Mouse (Mus musculus): ENCODE measurements at regions not wholly inside any gene's neighbourhood (a gene's known extent, or its start where the extent isn't known, plus 50 kb on each side); places are given as distances from the start of the nearest gene placed in this dataset.
A peak's percentile ranks its signal among the peaks of the same experiment; 100 is the strongest.

DNA sequence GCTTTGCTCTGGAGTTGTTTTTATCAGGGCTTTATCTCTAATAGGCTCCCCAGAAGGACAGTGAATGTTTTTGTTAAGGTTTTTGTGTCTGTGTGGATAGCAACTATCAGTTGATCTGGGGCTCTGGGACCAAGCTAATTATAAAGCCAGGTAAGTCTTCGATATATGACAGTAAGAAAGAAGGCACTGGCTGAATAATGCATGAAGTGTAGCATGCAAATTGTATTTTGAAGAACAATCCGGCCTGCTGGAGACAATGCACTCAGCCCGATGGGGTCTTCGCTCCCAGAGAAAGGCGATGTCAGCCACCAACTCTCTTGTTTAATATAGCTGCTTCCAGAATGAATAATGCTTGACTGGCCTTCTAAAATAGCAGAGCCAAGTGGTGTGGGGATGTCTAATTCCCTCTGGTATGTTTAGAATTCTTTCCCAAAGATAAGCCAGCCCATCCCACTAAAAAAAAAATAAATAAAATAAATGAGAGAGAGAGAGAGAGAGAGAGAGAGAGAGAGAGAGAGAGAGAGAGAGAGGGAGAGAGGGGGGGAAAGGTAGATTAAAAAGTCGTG, 68.6 kb downstream of the Dad1 start:
- no peak for TF ChIP-seq GATA1 (IDR thresholded peaks at IDR 0.05; ENCODE audit: low read length)

GRCm38 (mm10) chr14:54183873-54184272, 70.0 kb downstream of the Dad1 start:
- TF ChIP-seq GATA1 (IDR thresholded peaks at IDR 0.05; ENCODE audit: low read length), result no peak

- TF ChIP-seq GATA1 (IDR thresholded peaks at IDR 0.05; ENCODE audit: low read length), result no peak
These were observed 71.1 kb downstream of the Dad1 start for GRCm38 (mm10) chr14:54182838-54183237.

DNA sequence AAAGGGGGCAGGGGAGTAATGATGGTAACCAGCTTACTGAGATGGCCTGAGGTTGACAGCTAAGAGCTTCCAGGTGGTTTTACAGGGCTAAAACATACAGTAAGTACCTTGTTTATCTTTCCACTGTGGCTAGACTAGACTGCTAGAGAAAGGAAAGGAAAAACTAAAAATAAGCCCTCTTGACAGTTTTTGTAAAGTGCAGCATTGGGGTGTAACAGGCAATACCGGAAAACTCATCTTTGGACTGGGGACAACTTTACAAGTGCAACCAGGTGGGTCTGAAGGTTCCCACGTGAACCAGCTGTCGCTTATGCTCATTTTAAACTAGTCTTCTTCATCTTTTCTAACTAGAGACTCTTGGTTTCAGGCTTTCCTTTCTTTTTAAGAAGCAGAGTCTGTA, 72.6 kb downstream of the Dad1 start:
- TF ChIP-seq GATA1 (IDR thresholded peaks at IDR 0.05; ENCODE audit: low read length), result no peak

- no peak for TF ChIP-seq GATA1 (IDR thresholded peaks at IDR 0.05; ENCODE audit: low read length)
These were observed 73.2 kb downstream of the Dad1 start for GRCm38 (mm10) chr14:54180754-54181153.

- TF ChIP-seq GATA1 (IDR thresholded peaks at IDR 0.05; ENCODE audit: low read length), result no peak
These were observed 73.6 kb downstream of the Dad1 start for GRCm38 (mm10) chr14:54180271-54180670.

GRCm38 (mm10) chr14:54178856-54179255, 75.0 kb downstream of the Dad1 start:
- TF ChIP-seq GATA1 (IDR thresholded peaks at IDR 0.05; ENCODE audit: low read length), result no peak

DNA sequence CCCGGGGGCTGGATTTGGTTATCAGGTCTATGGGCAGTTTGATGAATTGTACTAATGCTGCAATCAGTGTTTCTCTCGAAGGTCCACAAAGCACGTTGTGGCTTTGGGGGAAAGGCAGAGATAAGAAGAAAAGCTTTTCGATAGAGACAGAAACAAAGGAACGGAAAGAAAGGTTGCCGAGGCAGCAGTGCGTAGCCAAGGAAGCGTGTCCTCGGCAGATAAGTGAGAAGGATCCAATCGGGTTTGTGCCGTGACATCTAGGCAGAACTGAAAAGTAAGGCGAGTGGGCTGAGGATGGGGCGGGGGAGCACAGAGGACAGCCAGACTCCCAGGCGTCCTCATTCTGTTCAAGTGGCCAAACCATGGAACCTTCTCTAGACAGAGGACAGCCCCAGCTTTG, 77.4 kb downstream of the Dad1 start:
- TF ChIP-seq GATA1 (IDR thresholded peaks at IDR 0.05; ENCODE audit: low read length), result peak; percentile 44

- TF ChIP-seq GATA1 (IDR thresholded peaks at IDR 0.05; ENCODE audit: low read length), result no peak
These were observed 78.4 kb downstream of the Dad1 start for GRCm38 (mm10) chr14:54175476-54175875.

- TF ChIP-seq GATA1 (IDR thresholded peaks at IDR 0.05; ENCODE audit: low read length), result no peak
These were observed 80.6 kb downstream of the Dad1 start for GRCm38 (mm10) chr14:54173316-54173715.

- TF ChIP-seq GATA1 (IDR thresholded peaks at IDR 0.05; ENCODE audit: low read length), result no peak
These were observed 84.7 kb downstream of the Dad1 start for GRCm38 (mm10) chr14:54169254-54169653.

- TF ChIP-seq GATA1 (IDR thresholded peaks at IDR 0.05; ENCODE audit: low read length), result no peak
These were observed 85.4 kb downstream of the Dad1 start for GRCm38 (mm10) chr14:54168414-54168931.

DNA sequence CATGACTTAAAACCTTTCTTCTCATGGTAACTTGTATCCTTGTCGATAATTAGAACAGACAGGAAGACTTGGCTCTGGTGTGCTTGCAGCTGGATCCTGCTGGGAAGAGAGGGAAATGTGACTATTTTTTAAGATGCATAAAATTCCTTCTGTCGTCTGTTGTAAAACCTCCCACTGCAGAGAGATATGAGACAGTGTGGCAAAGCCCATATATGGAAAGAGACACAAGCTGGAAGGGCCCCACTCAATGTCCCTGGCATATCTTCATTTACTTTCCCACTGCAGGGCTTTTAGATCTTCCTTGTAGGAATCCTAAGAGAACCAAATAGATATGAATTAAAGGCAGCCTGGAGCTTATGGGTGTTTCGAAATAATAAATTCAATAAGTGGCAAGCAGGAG, 87.8 kb downstream of the Dad1 start:
- no peak for TF ChIP-seq GATA1 (IDR thresholded peaks at IDR 0.05; ENCODE audit: low read length)

DNA sequence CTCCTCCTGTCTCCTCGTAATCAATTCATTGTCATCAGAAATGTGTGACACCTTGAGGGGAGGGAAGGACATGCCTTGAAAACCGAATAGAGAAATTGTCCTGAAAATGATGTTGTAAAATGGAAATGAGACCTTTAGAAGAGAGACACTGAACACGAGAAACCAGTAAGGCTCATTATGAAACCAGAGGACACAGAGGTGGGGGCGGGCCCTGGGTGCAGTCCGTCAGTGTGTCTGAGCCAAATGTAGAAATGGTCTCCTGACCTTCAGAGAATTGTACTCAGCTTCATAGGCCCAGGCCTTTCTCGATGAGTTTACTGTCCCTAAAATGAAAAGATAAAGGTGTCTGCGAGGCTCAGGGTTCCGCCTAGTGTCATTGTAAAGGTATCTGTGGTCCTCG, 89.0 kb downstream of the Dad1 start:
- no peak for TF ChIP-seq GATA1 (IDR thresholded peaks at IDR 0.05; ENCODE audit: low read length)

GRCm38 (mm10) chr14:54161916-54162315, 92.0 kb downstream of the Dad1 start:
- no peak for TF ChIP-seq GATA1 (IDR thresholded peaks at IDR 0.05; ENCODE audit: low read length)

- TF ChIP-seq GATA1 (IDR thresholded peaks at IDR 0.05; ENCODE audit: low read length), result no peak
These were observed 92.7 kb downstream of the Dad1 start for GRCm38 (mm10) chr14:54161206-54161605.

GRCm38 (mm10) chr14:54159816-54160215, 94.1 kb downstream of the Dad1 start:
- no peak for TF ChIP-seq GATA1 (IDR thresholded peaks at IDR 0.05; ENCODE audit: low read length)

All from G1E-ER4 (cell line).